Mouse (Mus musculus): Measurements from ENCODE around the gene Pygl.
"Not testable (repeated sequence)": the region's sequence is repeated elsewhere in the genome, so short reads cannot be mapped to it uniquely, and the experiment has no call there.

DNA sequence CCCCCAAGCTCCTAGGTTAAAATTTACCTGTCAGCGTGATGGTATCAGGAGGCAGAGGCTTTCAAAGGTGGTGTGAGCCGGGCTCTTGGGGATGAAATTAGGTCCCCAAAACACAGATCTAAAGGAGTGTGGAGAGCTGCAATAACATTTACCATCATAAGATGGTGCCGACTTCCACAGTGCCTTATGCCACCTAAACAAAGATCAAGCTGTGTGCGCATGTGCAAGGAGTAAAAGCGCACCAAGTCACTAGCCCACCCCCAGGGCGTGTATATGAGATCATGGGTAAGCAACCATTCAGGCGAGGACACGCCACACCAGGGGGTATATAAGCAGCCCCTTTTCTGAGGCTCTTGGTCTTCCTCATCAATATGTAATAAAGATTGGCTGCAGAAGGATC, 47.8 kb downstream of the Pygl start:
- TF ChIP-seq CTCF (conservative IDR thresholded peaks at IDR 0.05; ENCODE audit: low read length); POU5F1 (IDR thresholded peaks at IDR 0.05; ENCODE audit: borderline replicate concordance, low read length): not testable (repeated sequence)

Measured in E14TG2a.4 (cell line).